Mouse (Mus musculus): Measurements from ENCODE around the gene Eva1a. TPM values are rescaled to one million over a fixed set of nuclear protein-coding genes. Genes with fewer than 3 reads are reported as not detected.

The Eva1a gene
- polyA plus RNA-seq, 1 experiment: 17.1 TPM

DNA sequence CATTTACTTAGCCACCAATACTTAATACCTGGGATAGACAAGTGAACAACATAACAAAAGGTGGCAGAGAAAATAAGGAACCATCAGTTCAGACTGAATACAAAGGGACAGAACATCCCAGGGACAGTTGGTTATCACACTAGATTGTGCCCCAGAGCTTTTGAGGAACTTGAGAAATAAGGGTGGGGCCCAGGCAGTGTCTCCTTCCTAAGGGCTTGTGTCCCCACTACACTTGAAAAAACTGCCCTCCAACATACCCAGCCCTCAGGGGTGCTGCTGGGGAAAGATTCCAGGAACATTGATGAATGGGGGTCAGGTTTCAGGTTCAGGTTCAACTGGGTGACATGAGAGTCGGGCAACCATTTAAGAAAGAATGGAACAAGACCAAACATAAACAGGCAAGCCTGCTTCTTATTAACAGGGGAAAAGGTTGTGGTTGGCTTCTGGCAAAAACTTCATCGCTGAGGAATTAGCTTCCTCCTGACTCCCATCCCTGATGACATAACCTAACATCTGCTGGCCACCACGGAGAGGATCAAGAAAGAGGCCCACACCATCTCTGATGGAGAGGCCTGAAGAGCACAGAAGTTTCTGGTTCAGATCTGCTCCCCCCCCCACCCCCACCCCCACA is 74.6 kb downstream of the Eva1a start:
- Histone ChIP-seq H3K4me3 (ENCODE audit: insufficient read depth, low read length) (no peak overlapping the region), H3K27ac (ENCODE audit: insufficient read depth, low read length) (no peak overlapping the region), H3K4me1 (ENCODE audit: control insufficient read depth, insufficient read depth, low read length) (no peaks in the 10 kb centered on the region)
- TF ChIP-seq POLR2A (IDR thresholded peaks at IDR 0.05; ENCODE audit: extremely low read depth, insufficient read depth, low read length) (no peak), CTCF (IDR thresholded peaks at IDR 0.05; ENCODE audit: extremely low read depth, insufficient read depth, low read length) (no peak)

DNA sequence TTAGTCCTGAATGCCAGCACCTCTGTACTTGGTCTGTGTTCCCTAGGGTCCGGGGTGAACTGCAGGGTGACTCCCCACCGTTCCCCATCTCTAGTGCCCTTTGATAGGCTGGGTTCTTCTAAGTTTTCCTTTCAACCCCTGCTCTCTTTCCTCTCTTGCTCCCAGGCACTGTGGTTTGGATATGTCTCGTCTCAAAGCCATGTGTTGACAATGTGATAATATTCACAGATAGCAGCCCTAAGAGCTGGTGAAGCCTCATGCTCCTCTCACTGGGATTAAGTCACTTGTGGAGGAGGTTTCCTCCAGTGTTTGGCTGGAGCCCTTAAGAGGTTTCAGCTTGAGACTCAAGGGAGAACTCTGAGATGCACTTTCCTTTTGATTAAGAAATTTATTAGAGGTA is 75.3 kb downstream of the Eva1a start:
- Histone ChIP-seq H3K4me3 (ENCODE audit: insufficient read depth, low read length) (no peak overlapping the region), H3K4me1 (ENCODE audit: control insufficient read depth, insufficient read depth, low read length) (no peaks in the 10 kb centered on the region), H3K27ac (ENCODE audit: insufficient read depth, low read length) (no peak overlapping the region)
- TF ChIP-seq POLR2A (IDR thresholded peaks at IDR 0.05; ENCODE audit: extremely low read depth, insufficient read depth, low read length) (no peak), CTCF (IDR thresholded peaks at IDR 0.05; ENCODE audit: extremely low read depth, insufficient read depth, low read length) (no peak)

GRCm38 (mm10) chr6:82117871-82118270 is 77.0 kb downstream of the Eva1a start:
- TF ChIP-seq CTCF (IDR thresholded peaks at IDR 0.05; ENCODE audit: extremely low read depth, insufficient read depth, low read length) (no peak), POLR2A (IDR thresholded peaks at IDR 0.05; ENCODE audit: extremely low read depth, insufficient read depth, low read length) (no peak)
- Histone ChIP-seq H3K4me3 (ENCODE audit: insufficient read depth, low read length) (no peak overlapping the region), H3K4me1 (ENCODE audit: control insufficient read depth, insufficient read depth, low read length) (no peaks in the 10 kb centered on the region), H3K27ac (ENCODE audit: insufficient read depth, low read length) (no peak overlapping the region)

- Histone ChIP-seq H3K4me3 (ENCODE audit: insufficient read depth, low read length) (no peak overlapping the region), H3K27ac (ENCODE audit: insufficient read depth, low read length) (no peak overlapping the region), H3K4me1 (ENCODE audit: control insufficient read depth, insufficient read depth, low read length) (no peaks in the 10 kb centered on the region)
- TF ChIP-seq CTCF (IDR thresholded peaks at IDR 0.05; ENCODE audit: extremely low read depth, insufficient read depth, low read length) (peak; percentile 63), POLR2A (IDR thresholded peaks at IDR 0.05; ENCODE audit: extremely low read depth, insufficient read depth, low read length) (no peak)
These were observed 78.7 kb downstream of the Eva1a start for GRCm38 (mm10) chr6:82119322-82120162.

- H3K27ac ChIP-seq (ENCODE audit: insufficient read depth, low read length): no peak overlapping the region
- H3K4me1 ChIP-seq (ENCODE audit: control insufficient read depth, insufficient read depth, low read length): no peaks in the 10 kb centered on the region
- H3K4me3 ChIP-seq (ENCODE audit: insufficient read depth, low read length): no peak overlapping the region
- TF ChIP-seq CTCF (IDR thresholded peaks at IDR 0.05; ENCODE audit: extremely low read depth, insufficient read depth, low read length) (no peak), POLR2A (IDR thresholded peaks at IDR 0.05; ENCODE audit: extremely low read depth, insufficient read depth, low read length) (no peak)
These were observed 84.3 kb downstream of the Eva1a start for GRCm38 (mm10) chr6:82125134-82125533.

DNA sequence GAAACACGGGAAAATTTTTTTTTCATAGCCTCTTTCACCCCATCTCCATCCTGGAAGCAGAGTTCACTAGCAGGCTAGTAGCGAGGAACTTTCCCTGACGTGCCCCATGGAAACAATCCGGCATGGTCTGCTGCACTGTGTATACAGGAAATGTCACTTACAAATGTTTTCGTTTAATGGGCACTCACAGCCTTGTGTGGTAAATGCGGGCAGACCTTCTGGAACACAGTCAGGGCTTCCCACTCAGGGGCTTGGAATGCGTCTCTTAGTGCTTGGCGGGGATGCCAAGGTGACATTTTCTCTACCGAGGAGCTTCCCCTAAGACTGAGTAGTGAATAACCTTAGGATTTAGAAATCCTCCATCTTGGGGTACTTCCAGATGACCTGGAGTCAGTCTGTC is 87.0 kb downstream of the Eva1a start:
- no peak overlapping the region for H3K4me3 ChIP-seq (ENCODE audit: insufficient read depth, low read length)
- TF ChIP-seq POLR2A (IDR thresholded peaks at IDR 0.05; ENCODE audit: extremely low read depth, insufficient read depth, low read length) (no peak), CTCF (IDR thresholded peaks at IDR 0.05; ENCODE audit: extremely low read depth, insufficient read depth, low read length) (no peak)
- no peaks in the 10 kb centered on the region for H3K4me1 ChIP-seq (ENCODE audit: control insufficient read depth, insufficient read depth, low read length)
- no peak overlapping the region for H3K27ac ChIP-seq (ENCODE audit: insufficient read depth, low read length)

GRCm38 (mm10) chr6:82129630-82130217 is 88.9 kb downstream of the Eva1a start:
- TF ChIP-seq POLR2A (IDR thresholded peaks at IDR 0.05; ENCODE audit: extremely low read depth, insufficient read depth, low read length) (no peak), CTCF (IDR thresholded peaks at IDR 0.05; ENCODE audit: extremely low read depth, insufficient read depth, low read length) (no peak)
- Histone ChIP-seq H3K4me3 (ENCODE audit: insufficient read depth, low read length) (no peak overlapping the region), H3K27ac (ENCODE audit: insufficient read depth, low read length) (no peak overlapping the region), H3K4me1 (ENCODE audit: control insufficient read depth, insufficient read depth, low read length) (no peaks in the 10 kb centered on the region)

DNA sequence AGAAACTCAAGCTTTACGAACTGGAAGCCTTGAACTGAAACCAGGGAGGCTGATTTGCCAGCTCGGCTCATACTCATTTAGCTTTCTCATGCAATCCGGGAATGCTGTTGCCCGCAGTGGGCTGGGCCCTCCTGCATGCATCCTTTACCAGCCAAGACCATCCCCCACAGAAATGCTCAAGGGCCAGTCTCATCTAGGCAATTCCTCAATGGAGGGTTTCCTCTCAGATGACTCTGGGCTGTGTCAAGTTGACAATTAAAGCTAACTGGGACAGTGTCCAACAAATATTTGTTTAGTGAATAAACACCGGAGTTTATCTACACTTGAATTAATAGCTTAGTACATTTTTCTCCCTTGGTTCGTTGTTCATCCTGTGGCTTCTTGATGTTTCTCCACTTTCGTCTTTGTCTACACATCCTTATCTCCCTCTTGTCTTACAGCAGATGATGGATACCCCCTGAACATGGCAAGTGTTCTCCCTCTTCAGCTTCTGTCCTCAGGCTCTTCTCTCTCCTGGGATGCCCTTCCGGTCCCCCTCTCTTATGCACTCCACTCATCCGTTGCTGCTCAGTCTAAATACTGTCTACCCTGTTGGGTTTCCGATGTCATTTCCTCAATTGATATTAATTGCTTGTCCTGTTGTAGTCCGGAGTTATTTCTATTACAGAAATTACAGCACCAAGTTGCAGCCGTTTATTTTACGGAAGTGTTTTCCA is 92.2 kb downstream of the Eva1a start:
- no peak overlapping the region for H3K4me3 ChIP-seq (ENCODE audit: insufficient read depth, low read length)
- TF ChIP-seq CTCF (IDR thresholded peaks at IDR 0.05; ENCODE audit: extremely low read depth, insufficient read depth, low read length) (no peak), POLR2A (IDR thresholded peaks at IDR 0.05; ENCODE audit: extremely low read depth, insufficient read depth, low read length) (no peak)
- no peaks in the 10 kb centered on the region; the same call in 1 of the 2 replicates for H3K4me1 ChIP-seq (ENCODE audit: control insufficient read depth, insufficient read depth, low read length)

DNA sequence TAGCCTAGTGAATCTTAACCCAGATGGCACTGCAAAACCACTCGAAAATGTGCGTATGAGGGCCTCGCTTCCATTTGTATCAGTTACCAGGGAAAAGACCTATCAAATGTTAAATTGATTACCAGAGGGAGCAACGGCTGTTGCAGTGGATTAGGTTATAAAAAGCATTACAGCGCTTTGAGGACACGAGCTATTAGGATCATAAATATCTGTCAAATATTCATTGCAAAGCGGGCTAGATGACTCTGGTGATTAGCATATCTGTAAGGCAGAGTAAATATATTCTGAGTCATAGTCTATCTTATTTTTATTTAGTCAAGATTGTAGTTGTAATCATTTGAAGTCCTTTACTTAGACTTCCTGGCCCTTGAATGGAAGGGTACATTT is 92.7 kb downstream of the Eva1a start:
- Histone ChIP-seq H3K4me1 (ENCODE audit: control insufficient read depth, insufficient read depth, low read length) (no peaks in the 10 kb centered on the region; the same call in 1 of the 2 replicates), H3K4me3 (ENCODE audit: insufficient read depth, low read length) (no peak overlapping the region), H3K27ac (ENCODE audit: insufficient read depth, low read length) (no peak overlapping the region)
- TF ChIP-seq POLR2A (IDR thresholded peaks at IDR 0.05; ENCODE audit: extremely low read depth, insufficient read depth, low read length) (no peak), CTCF (IDR thresholded peaks at IDR 0.05; ENCODE audit: extremely low read depth, insufficient read depth, low read length) (no peak)

More for the DNA sequence above, 92.2 kb downstream of the Eva1a start:
- H3K27ac ChIP-seq (ENCODE audit: insufficient read depth, low read length): no peak overlapping the region

All from cortical plate, adult 2 months (tissue).